Mouse (Mus musculus) limb, embryonic 10.5 days (tissue): Measurements from ENCODE around the gene Gm12790. TPM values are rescaled to one million over a fixed set of nuclear protein-coding genes. Genes with fewer than 3 reads are reported as not detected.
A peak's percentile ranks its signal among the peaks of the same experiment; 100 is the strongest.
"Not testable (repeated sequence)": the region's sequence is repeated elsewhere in the genome, so short reads cannot be mapped to it uniquely, and the experiment has no call there.

Source experiments
- DNase-seq: peaks from one replicate; pipeline ENCODE4 v3.0.0-alpha.2; 2017; ENCODE audit warnings: low spot score
- H3K27ac ChIP-seq: fragments of 300-500 bp; sonication (generic); 2 replicates; pipeline ENCODE4 v1.5.1; 2016; ENCODE audit warnings: mild to moderate bottlenecking
- H3K27me3 ChIP-seq: fragments of 300-500 bp; sonication (generic); 2 replicates; pipeline ENCODE4 v1.6.1; 2016; ENCODE audit warnings: low read depth, mild to moderate bottlenecking; ENCODE audit not compliant: poor library complexity, severe bottlenecking
- H3K36me3 ChIP-seq: fragments of 300-500 bp; sonication (generic); 2 replicates; pipeline ENCODE4 v1.6.1; 2016; ENCODE audit warnings: mild to moderate bottlenecking, moderate library complexity
- H3K4me1 ChIP-seq: fragments of 300-500 bp; sonication (generic); 2 replicates; pipeline ENCODE4 v1.6.1; 2016
- H3K4me3 ChIP-seq: fragments of 300-500 bp; sonication (generic); 2 replicates; pipeline ENCODE4 v1.5.1; 2016; ENCODE audit warnings: mild to moderate bottlenecking, moderate library complexity
- H3K9me3 ChIP-seq: fragments of 300-500 bp; sonication (generic); replicated peaks from 2 replicates; pipeline ENCODE4 v1.6.1; 2016; ENCODE audit warnings: mild to moderate bottlenecking
- WGBS: fragments of 180-500 bp; shearing (Covaris S2); methylation state at CpG from one replicate; pipeline ENCODE4 v1.1.7; 2016; 5-methylcytosine and 5-hydroxymethylcytosine counted together
- polyA plus RNA-seq: library from polyadenylated mRNA; unstranded; fragments of >200 nt; fragmentation: Nextera tagmentation; extraction: Ambion mirVana; gene quantifications from 2 replicates; pipeline ENCODE4 v1.2.1, GENCODE M21; 2016

Gm12790 gene
- not detected in 2 replicates for polyA plus RNA-seq

DNA sequence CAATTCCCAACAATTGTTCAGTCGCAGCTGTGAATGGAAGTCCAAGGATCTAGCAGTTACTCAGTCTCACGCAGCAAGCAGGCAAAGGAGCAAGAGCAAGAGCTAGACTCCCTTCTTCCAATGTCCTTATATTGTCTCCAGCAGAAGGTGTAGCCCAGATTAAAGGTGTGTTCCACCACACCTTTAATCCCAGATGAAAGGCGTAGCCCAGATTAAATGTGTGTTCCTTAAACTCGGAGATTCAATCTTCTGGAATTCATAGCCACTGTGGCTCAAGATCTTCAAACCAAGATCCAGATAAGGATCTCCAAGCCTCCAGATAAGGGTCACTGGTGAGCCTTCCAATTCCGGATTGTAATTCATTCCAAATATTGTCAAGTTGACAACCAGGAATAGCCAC is at the start of gene Gm12790:
Gene Gm12790 (minus strand): TSS at position 101 of the 400 bp plus-strand sequence.
- not testable (repeated sequence) for H3K4me3 ChIP-seq, H3K27me3 ChIP-seq, H3K9me3 ChIP-seq, H3K4me1 ChIP-seq, H3K27ac ChIP-seq, DNase-seq, H3K36me3 ChIP-seq
- WGBS = 94% methylated on average over 1 of the region's 5 CpGs

- Histone ChIP-seq H3K27me3 (no peaks in the 10 kb centered on the region), H3K27ac (no peak overlapping the region), H3K9me3 (no peaks in the 10 kb centered on the region), H3K4me3 (no peak overlapping the region), H3K36me3 (no peaks in the 10 kb centered on the region), H3K4me1 (peaks cover 8% of the 10 kb centered on the region)
- 94% methylated on average over 6 of the region's 6 CpGs for WGBS
- DNase-seq = no peak
These were observed 45.8 kb upstream of the Gm12790 start for GRCm38 (mm10) chr4:102026619-102027018.

GRCm38 (mm10) chr4:101998267-101998922 is 17.5 kb upstream of the Gm12790 start:
- peak; percentile 86 for DNase-seq
- 41% methylated on average over 15 of the region's 15 CpGs for WGBS
- Histone ChIP-seq H3K9me3 (no peaks in the 10 kb centered on the region), H3K4me1 (no peaks in the 10 kb centered on the region), H3K27me3 (no peaks in the 10 kb centered on the region), H3K36me3 (no peaks in the 10 kb centered on the region), H3K4me3 (no peak overlapping the region), H3K27ac (no peak overlapping the region)

DNA sequence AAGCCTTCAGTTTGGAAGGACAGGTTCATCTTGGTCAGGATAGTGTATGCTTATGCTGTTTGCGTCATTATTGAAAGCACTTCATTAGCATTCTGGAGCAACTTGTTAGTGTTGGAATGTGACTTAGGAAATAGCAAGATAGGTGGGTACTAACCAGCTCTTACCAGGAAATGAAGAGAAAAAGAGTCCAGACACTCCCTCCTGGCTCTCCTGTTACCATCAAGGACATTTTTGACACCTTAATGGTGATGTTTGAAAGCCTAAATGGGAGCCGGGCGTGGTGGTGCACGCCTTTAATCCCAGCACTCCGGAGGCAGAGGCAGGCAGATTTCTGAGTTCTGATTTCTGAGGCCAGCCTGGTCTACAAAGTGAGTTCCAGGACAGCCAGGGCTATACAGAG is 16.6 kb upstream of the Gm12790 start:
- H3K9me3 ChIP-seq = no peaks in the 10 kb centered on the region
- no peaks in the 10 kb centered on the region for H3K27me3 ChIP-seq
- WGBS = 88% methylated on average over 5 of the region's 5 CpGs
- no peak for DNase-seq
- H3K36me3 ChIP-seq = no peaks in the 10 kb centered on the region
- H3K4me3 ChIP-seq = no peak overlapping the region
- no peak overlapping the region for H3K27ac ChIP-seq
- H3K4me1 ChIP-seq = no peaks in the 10 kb centered on the region

GRCm38 (mm10) chr4:101986326-101986725 is 5.5 kb upstream of the Gm12790 start, which contains the start of gene Gm12789:
Gene Gm12789, plus strand, starts transcription at chr4:101986626.
- H3K9me3 ChIP-seq, H3K36me3 ChIP-seq, H3K27ac ChIP-seq, DNase-seq, H3K4me1 ChIP-seq, H3K27me3 ChIP-seq, H3K4me3 ChIP-seq: not testable (repeated sequence)
- WGBS = 92% methylated on average over 2 of the region's 2 CpGs

DNA sequence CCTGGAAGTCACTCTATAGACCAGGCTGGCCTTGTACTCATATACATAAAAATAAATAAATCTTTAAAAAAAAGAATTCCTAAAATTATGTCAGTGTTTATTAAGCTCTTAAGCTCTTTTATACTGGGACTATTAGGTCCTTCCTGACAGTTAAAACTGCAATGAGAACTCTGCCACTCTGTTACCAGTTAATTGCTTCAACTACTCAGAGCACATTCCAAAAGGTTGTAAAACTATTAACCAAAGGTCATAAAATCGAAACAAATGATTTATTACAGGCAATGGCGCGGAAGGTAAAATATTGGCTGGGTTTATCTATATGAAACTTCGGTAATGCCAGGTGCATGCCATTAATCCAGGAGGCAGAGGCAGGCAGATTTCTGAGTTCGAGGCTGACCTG is 4.8 kb upstream of the Gm12790 start:
- Histone ChIP-seq H3K27ac (no peak overlapping the region), H3K4me3 (no peak overlapping the region), H3K4me1 (no peaks in the 10 kb centered on the region), H3K27me3 (no peaks in the 10 kb centered on the region), H3K9me3 (no peaks in the 10 kb centered on the region), H3K36me3 (no peaks in the 10 kb centered on the region)
- DNase-seq = no peak
- 73% methylated on average over 5 of the region's 5 CpGs for WGBS

DNA sequence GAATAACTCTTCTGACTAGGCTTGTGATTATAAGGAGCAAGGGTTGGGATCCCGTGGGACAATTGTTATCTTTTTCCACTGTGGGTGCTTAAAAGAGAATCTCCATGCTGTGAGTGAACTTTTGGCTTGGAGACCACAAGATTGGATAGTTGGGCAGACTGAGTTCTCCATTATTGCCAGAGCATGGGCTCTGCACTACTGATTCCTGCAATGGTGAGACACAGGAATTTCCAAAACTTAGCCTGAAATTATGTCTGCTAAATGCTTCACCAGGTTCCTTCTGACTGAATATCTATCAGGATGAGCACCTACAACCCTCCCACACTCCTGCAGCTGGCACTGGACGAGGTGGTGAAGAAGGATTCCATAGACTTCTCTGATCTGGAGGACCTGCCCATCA is 40.7 kb downstream of the Gm12790 start, which contains the start of gene Gm12794:
Gene Gm12794 (plus strand): TSS at position 301 of the 400 bp plus-strand sequence.
- H3K4me3 ChIP-seq, DNase-seq, H3K27me3 ChIP-seq, H3K4me1 ChIP-seq, H3K36me3 ChIP-seq, H3K9me3 ChIP-seq, H3K27ac ChIP-seq: not testable (repeated sequence)
- 82% methylated on average over 2 of the region's 2 CpGs for WGBS

Other genes with a start within 250 kb of the Gm12790 start
- gene B020004J07Rik, start 137.0 kb downstream of the Gm12790 start, polyA plus RNA-seq = not detected in 2 replicates
- not detected in 2 replicates for gene C130073F10Rik, start 87.3 kb downstream of the Gm12790 start, polyA plus RNA-seq
- gene Gm12800, start 71.9 kb downstream of the Gm12790 start, polyA plus RNA-seq = not detected in 2 replicates
- not detected in 2 replicates for gene Gm12794, start 40.6 kb downstream of the Gm12790 start, polyA plus RNA-seq
- not detected in 2 replicates for gene Gm12789, start 5.6 kb upstream of the Gm12790 start, polyA plus RNA-seq
- 4.5 and 6.2 TPM in 2 replicates for gene Pde4b, start 106.5 kb upstream of the Gm12790 start, polyA plus RNA-seq